Mouse (Mus musculus) common myeloid progenitor, adult 5-6 weeks (primary cell): ENCODE results near the gene Golga1. TPM values are rescaled to one million over a fixed set of nuclear protein-coding genes. Genes with fewer than 3 reads are reported as not detected.
"Not testable (repeated sequence)": the region's sequence is repeated elsewhere in the genome, so short reads cannot be mapped to it uniquely, and the experiment has no call there.

Experiments used
- ATAC-seq: replicated peaks from 2 replicates; pipeline ENCODE4 v1.8.0; 2016; ENCODE audit warnings: low read depth, mild to moderate bottlenecking, moderate TSS enrichment, inconsistent platforms; ENCODE audit not compliant: poor library complexity, severe bottlenecking
- total RNA-seq: library from RNA; stranded (forward); fragments of 200-1000, 187-1606 nt; gene quantifications from 2 replicates; pipeline ENCODE4 v1.2.3, GENCODE M21; 2017

The Golga1 gene
- total RNA-seq: 11.5 and 21.1 TPM in 2 replicates

GRCm38 (mm10) chr2:39065400-39065987, at the start of gene Golga1:
Golga1 (minus strand) TSS chr2:39065541.
- peak; percentile 97 for ATAC-seq

- no peak for ATAC-seq
These were observed 48.8 kb upstream of the Golga1 start for GRCm38 (mm10) chr2:39114093-39114492.

GRCm38 (mm10) chr2:39110514-39110913, 45.2 kb upstream of the Golga1 start:
- no peak for ATAC-seq

GRCm38 (mm10) chr2:39109712-39110111, 44.4 kb upstream of the Golga1 start:
- ATAC-seq: not testable (repeated sequence)

- ATAC-seq: not testable (repeated sequence)
These were observed 34.6 kb upstream of the Golga1 start for GRCm38 (mm10) chr2:39099951-39100350.

DNA sequence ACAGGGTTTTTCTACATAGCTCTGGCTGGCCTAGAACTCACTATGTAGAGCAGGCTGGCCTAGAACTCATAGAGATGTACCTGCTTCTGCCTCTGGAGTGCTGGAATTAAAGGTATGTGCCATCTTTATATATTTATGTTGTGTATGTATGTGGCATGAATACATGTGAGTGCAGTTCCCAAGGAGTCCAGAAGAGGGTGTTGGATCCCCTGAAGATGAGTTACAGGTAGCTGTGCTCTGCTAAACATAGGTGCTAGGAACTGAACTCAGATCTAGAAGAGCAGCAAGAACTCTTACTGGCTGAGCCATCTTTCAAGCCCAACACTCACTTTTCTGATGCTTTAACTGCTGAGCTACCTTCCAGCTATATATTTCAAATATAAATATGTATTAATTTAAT, 32.7 kb upstream of the Golga1 start:
- ATAC-seq: no peak

- no peak for ATAC-seq
These were observed 26.6 kb upstream of the Golga1 start for GRCm38 (mm10) chr2:39091966-39092365.

GRCm38 (mm10) chr2:39082706-39083105, 17.4 kb upstream of the Golga1 start:
- ATAC-seq: no peak

DNA sequence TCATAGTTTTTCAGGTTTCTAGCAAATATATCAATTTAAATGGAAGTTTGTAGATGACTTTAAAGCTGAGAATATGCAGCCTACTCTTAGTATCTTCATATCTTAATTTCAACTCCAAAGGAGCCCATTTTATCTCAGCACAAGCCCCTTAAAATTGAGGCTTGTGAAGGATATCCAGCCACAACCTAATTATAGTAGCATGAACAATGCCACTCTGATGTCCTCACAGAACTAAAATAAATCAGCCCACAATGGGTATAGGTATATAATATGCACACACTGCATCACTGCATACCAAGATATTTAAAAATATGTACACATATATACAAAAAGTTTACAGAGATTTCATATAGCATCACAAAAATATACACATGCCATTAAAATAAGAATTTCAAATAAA, 5.3 kb upstream of the Golga1 start:
- no peak for ATAC-seq

GRCm38 (mm10) chr2:39069096-39069495, 3.8 kb upstream of the Golga1 start:
- ATAC-seq: no peak

GRCm38 (mm10) chr2:39064687-39065399, 498 bp downstream of the Golga1 start:
- ATAC-seq: peak; percentile 67

GRCm38 (mm10) chr2:39048515-39048914, 16.8 kb downstream of the Golga1 start:
- no peak for ATAC-seq

DNA sequence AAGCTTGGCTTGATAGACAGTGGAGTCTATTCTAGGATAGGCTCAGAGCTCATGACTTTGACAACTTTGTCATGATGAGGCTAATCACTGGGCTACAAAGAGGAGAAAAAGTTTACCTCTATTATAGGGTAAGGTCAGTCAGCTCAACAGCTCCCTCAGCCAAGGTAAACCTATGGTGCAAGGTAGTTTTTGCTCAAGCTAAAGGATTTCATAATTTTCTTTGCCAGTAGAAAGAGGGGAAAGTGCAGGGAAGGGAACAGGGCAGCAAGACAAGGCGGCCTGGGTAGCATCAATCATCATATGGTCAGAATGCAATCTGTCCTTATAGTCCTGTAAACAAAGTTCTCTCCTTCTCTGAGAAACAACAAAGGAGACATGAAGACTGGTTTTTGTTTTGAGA, 25.1 kb downstream of the Golga1 start:
- ATAC-seq: no peak

DNA sequence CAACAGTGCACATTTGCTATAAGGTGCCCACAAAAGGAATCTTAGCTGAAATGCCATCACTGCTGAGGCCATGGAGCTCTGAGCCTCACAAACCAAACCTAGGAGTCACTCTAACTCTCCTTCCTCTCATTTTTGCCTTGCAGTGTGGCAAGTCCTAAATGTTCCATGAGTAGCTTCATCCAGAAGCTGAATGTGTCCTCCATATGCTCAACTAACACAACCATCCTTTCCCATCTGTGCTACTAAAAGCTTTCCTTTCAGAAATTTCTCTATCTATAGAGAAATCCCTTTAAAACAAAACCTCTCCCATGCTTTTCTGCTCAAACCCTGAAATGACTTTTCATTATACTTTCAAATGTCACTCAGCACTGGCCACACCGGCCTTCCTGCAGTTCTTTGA, 33.7 kb downstream of the Golga1 start:
- ATAC-seq: no peak

- no peak for ATAC-seq
These were observed 45.3 kb downstream of the Golga1 start for GRCm38 (mm10) chr2:39020004-39020403.

- ATAC-seq: no peak
These were observed 48.8 kb downstream of the Golga1 start for GRCm38 (mm10) chr2:39016581-39016980.

DNA sequence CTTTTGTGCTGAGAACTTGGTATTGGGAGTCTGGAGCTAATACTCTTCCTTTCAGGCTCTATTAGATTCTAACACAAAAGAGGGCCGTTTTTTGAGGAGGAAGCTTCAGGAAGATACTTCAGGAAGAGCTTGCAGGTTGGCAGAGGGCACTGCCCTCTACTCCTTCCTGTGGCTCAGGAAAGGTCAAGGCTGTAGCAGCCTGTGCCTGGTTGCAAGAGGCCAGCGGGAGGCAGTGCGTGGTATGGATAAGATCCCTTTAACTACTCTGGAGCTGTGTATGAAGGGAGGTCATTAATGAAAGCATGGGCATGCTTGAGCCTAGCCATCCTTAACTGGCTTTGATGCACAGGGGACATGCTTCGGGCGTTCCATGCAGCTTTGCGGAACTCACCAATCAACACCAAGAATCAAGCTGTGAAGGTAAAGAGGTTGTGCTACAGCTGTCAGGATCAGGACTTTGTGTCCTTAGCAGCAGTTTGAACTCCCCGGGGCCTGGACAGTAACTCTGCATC, 52.5 kb downstream of the Golga1 start:
- no peak for ATAC-seq

- ATAC-seq: no peak
These were observed 53.4 kb downstream of the Golga1 start for GRCm38 (mm10) chr2:39011971-39012370.

- ATAC-seq: peak; percentile 30
These were observed 54.1 kb downstream of the Golga1 start for GRCm38 (mm10) chr2:39011264-39011663.

DNA sequence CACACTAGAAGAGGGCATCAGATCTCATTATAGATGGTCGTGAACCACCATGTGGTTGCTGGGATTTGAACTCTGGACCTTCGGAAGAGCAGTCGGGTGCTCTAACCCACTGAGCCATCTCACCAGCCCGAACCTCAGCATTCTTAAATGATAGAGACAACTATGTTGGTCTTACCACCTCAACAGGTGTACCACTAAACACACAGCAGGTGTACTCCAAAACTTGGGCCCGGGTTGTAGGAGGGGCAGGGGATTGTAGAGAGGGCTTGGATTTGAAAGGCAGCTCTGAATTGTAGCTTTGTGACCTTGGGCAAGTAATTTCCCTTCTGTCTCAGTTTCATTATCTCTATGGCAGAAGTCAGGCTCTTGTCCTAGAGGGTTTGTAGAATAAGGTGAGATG, 55.2 kb downstream of the Golga1 start:
- not testable (repeated sequence) for ATAC-seq

- ATAC-seq: no peak
These were observed 56.4 kb downstream of the Golga1 start for GRCm38 (mm10) chr2:39008954-39009365.
